Mouse (Mus musculus): Measurements from ENCODE around the gene Heatr1. TPM values are rescaled to one million over a fixed set of nuclear protein-coding genes. Genes with fewer than 3 reads are reported as not detected.

Heatr1 gene
- polyA plus RNA-seq, 1 experiment from 2014 or later = 5.4 TPM

GRCm38 (mm10) chr13:12440813-12441212, 46.0 kb downstream of the Heatr1 start:
- no peak overlapping the region for H3K27ac ChIP-seq (ENCODE audit: low read depth)
- no peaks in the 10 kb centered on the region for H3K4me1 ChIP-seq (ENCODE audit: insufficient read depth)
- 83% methylated on average over 6 of the region's 6 CpGs for WGBS (ENCODE audit: insufficient replicate concordance)
- H3K36me3 ChIP-seq (replicated peaks; ENCODE audit: insufficient read depth, low read length) = peaks cover 61% of the 10 kb centered on the region
- no peaks in the 10 kb centered on the region for H3K27me3 ChIP-seq (ENCODE audit: insufficient read depth, low read length)
- no peak overlapping the region for H3K4me2 ChIP-seq (ENCODE audit: low read depth, low read length)
- no peak for ATAC-seq
- TF ChIP-seq EP300 (IDR thresholded peaks at IDR 0.05; ENCODE audit: low read depth) = no peak
- no peak for TF ChIP-seq CTCF (IDR thresholded peaks at IDR 0.05; ENCODE audit: low read depth)
- H3K9ac ChIP-seq (replicated peaks) = no peak overlapping the region
- no peaks in the 10 kb centered on the region for H3K9me3 ChIP-seq (ENCODE audit: low read length)
- DNase-seq = no peak
- no peak overlapping the region for H3K4me3 ChIP-seq (ENCODE audit: low read depth, low read length)

- WGBS (ENCODE audit: insufficient replicate concordance) = 73% methylated on average over 2 of the region's 2 CpGs
- Histone ChIP-seq H3K27me3 (ENCODE audit: insufficient read depth, low read length) (no peaks in the 10 kb centered on the region), H3K9me3 (ENCODE audit: low read length) (no peaks in the 10 kb centered on the region), H3K4me2 (ENCODE audit: low read depth, low read length) (no peak overlapping the region), H3K27ac (ENCODE audit: low read depth) (no peak overlapping the region), H3K36me3 (replicated peaks; ENCODE audit: insufficient read depth, low read length) (peaks cover 66% of the 10 kb centered on the region), H3K4me3 (ENCODE audit: low read depth, low read length) (no peak overlapping the region), H3K4me1 (ENCODE audit: insufficient read depth) (no peaks in the 10 kb centered on the region), H3K9ac (replicated peaks) (no peak overlapping the region)
- TF ChIP-seq CTCF (IDR thresholded peaks at IDR 0.05; ENCODE audit: low read depth) = no peak
- no peak for TF ChIP-seq EP300 (IDR thresholded peaks at IDR 0.05; ENCODE audit: low read depth)
- ATAC-seq = no peak
- no peak for DNase-seq
Observed at GRCm38 (mm10) chr13:12442008-12442587, 47.3 kb downstream of the Heatr1 start.

- Histone ChIP-seq H3K36me3 (replicated peaks; ENCODE audit: insufficient read depth, low read length) (peaks cover 63% of the 10 kb centered on the region), H3K4me1 (ENCODE audit: insufficient read depth) (peaks cover 5% of the 10 kb centered on the region)
- TF ChIP-seq EP300 (IDR thresholded peaks at IDR 0.05; ENCODE audit: low read depth) (no peak), CTCF (IDR thresholded peaks at IDR 0.05; ENCODE audit: low read depth) (no peak)
Observed at GRCm38 (mm10) chr13:12453150-12453549, 58.3 kb downstream of the Heatr1 start.

GRCm38 (mm10) chr13:12454686-12455390, 60.0 kb downstream of the Heatr1 start:
- H3K4me2 ChIP-seq (ENCODE audit: low read depth, low read length) = no peak overlapping the region
- peaks cover 61% of the 10 kb centered on the region for H3K36me3 ChIP-seq (replicated peaks; ENCODE audit: insufficient read depth, low read length)
- no peaks in the 10 kb centered on the region for H3K27me3 ChIP-seq (ENCODE audit: insufficient read depth, low read length)
- H3K27ac ChIP-seq (ENCODE audit: low read depth) = no peak overlapping the region
- TF ChIP-seq EP300 (IDR thresholded peaks at IDR 0.05; ENCODE audit: low read depth) (no peak), CTCF (IDR thresholded peaks at IDR 0.05; ENCODE audit: low read depth) (no peak)
- no peaks in the 10 kb centered on the region for H3K9me3 ChIP-seq (ENCODE audit: low read length)
- ATAC-seq = no peak
- H3K4me3 ChIP-seq (ENCODE audit: low read depth, low read length) = no peak overlapping the region
- no peak overlapping the region for H3K9ac ChIP-seq (replicated peaks)
- no peak for DNase-seq
- 80% methylated on average over 7 of the region's 7 CpGs for WGBS (ENCODE audit: insufficient replicate concordance)
- H3K4me1 ChIP-seq (ENCODE audit: insufficient read depth) = peaks cover 9% of the 10 kb centered on the region

More at GRCm38 (mm10) chr13:12453150-12453549, 58.3 kb downstream of the Heatr1 start:
- ATAC-seq (no peak), DNase-seq (no peak)
- Histone ChIP-seq H3K4me2 (ENCODE audit: low read depth, low read length) (no peak overlapping the region), H3K4me3 (ENCODE audit: low read depth, low read length) (no peak overlapping the region), H3K9me3 (ENCODE audit: low read length) (no peaks in the 10 kb centered on the region), H3K9ac (replicated peaks) (no peak overlapping the region), H3K27ac (ENCODE audit: low read depth) (no peak overlapping the region), H3K27me3 (ENCODE audit: insufficient read depth, low read length) (no peaks in the 10 kb centered on the region)
- 90% methylated on average over 14 of the region's 14 CpGs for WGBS (ENCODE audit: insufficient replicate concordance)

GRCm38 (mm10) chr13:12456711-12457110, 61.9 kb downstream of the Heatr1 start:
- Histone ChIP-seq H3K36me3 (replicated peaks; ENCODE audit: insufficient read depth, low read length) (peaks cover 51% of the 10 kb centered on the region), H3K4me2 (ENCODE audit: low read depth, low read length) (no peak overlapping the region), H3K27ac (ENCODE audit: low read depth) (peak overlapping the region; percentile 29; the same call in 1 of the 2 replicates), H3K9ac (replicated peaks) (no peak overlapping the region), H3K4me3 (ENCODE audit: low read depth, low read length) (no peak overlapping the region), H3K27me3 (ENCODE audit: insufficient read depth, low read length) (no peaks in the 10 kb centered on the region), H3K9me3 (ENCODE audit: low read length) (no peaks in the 10 kb centered on the region), H3K4me1 (ENCODE audit: insufficient read depth) (peaks cover 12% of the 10 kb centered on the region)
- ATAC-seq = no peak
- whole genome bisulfite sequencing (ENCODE audit: insufficient replicate concordance) = 78% methylated on average over 7 of the region's 7 CpGs
- no peak for DNase-seq
- TF ChIP-seq EP300 (IDR thresholded peaks at IDR 0.05; ENCODE audit: low read depth) = no peak
- no peak for TF ChIP-seq CTCF (IDR thresholded peaks at IDR 0.05; ENCODE audit: low read depth)

GRCm38 (mm10) chr13:12460443-12460842, 65.6 kb downstream of the Heatr1 start:
- Histone ChIP-seq H3K27ac (ENCODE audit: low read depth) (peak overlapping the region; percentile 91), H3K4me3 (ENCODE audit: low read depth, low read length) (peak overlapping the region; percentile 89), H3K27me3 (ENCODE audit: insufficient read depth, low read length) (no peaks in the 10 kb centered on the region), H3K36me3 (replicated peaks; ENCODE audit: insufficient read depth, low read length) (peaks cover 18% of the 10 kb centered on the region), H3K4me2 (ENCODE audit: low read depth, low read length) (peak overlapping the region; percentile 82), H3K9me3 (ENCODE audit: low read length) (no peaks in the 10 kb centered on the region), H3K9ac (replicated peaks) (peak overlapping the region; percentile 96), H3K4me1 (ENCODE audit: insufficient read depth) (peaks cover 23% of the 10 kb centered on the region)
- ATAC-seq (peak; percentile 33), DNase-seq (peak; percentile 72)
- whole genome bisulfite sequencing (ENCODE audit: insufficient replicate concordance) = 1% methylated on average over 8 of the region's 8 CpGs
- TF ChIP-seq CTCF (IDR thresholded peaks at IDR 0.05; ENCODE audit: low read depth) (peak; percentile 48), EP300 (IDR thresholded peaks at IDR 0.05; ENCODE audit: low read depth) (0 out of 2 replicates have a peak, but pooled peaks have one; percentile 14)

Measured in liver, postnatal 0 days (tissue).